Mouse (Mus musculus): Measurements from ENCODE around the gene Pign.

Gene Pign

GRCm38 (mm10) chr1:105563821-105564220 is 99.7 kb downstream of the Pign start:
- in situ Hi-C loops (cut with MboI): no loop called here

- in situ Hi-C loops (cut with MboI): no loop called here
These were observed 107.4 kb downstream of the Pign start for GRCm38 (mm10) chr1:105556078-105556477.

- in situ Hi-C loops (cut with MboI): no loop called here
These were observed 108.2 kb downstream of the Pign start for GRCm38 (mm10) chr1:105555192-105555718.

- in situ Hi-C loops (cut with MboI): no loop called here
These were observed 110.3 kb downstream of the Pign start for GRCm38 (mm10) chr1:105553130-105553529.

- in situ Hi-C loops (cut with MboI): no loop called here
These were observed 113.3 kb downstream of the Pign start for GRCm38 (mm10) chr1:105550163-105550562.

- in situ Hi-C loops (cut with MboI): no loop called here
These were observed 113.8 kb downstream of the Pign start for GRCm38 (mm10) chr1:105549648-105550047.

- in situ Hi-C loops (cut with MboI): no loop called here
These were observed 120.4 kb downstream of the Pign start for GRCm38 (mm10) chr1:105543051-105543450.

GRCm38 (mm10) chr1:105523768-105524167 is 139.7 kb downstream of the Pign start:
- in situ Hi-C loops (cut with MboI): no loop called here

GRCm38 (mm10) chr1:105522321-105522720 is 141.2 kb downstream of the Pign start:
- in situ Hi-C loops (cut with MboI): no loop called here

- in situ Hi-C loops (cut with MboI): no loop called here
These were observed 145.4 kb downstream of the Pign start for GRCm38 (mm10) chr1:105518101-105518500.

- in situ Hi-C loops (cut with MboI): no loop called here
These were observed 156.4 kb downstream of the Pign start for GRCm38 (mm10) chr1:105507116-105507515.

GRCm38 (mm10) chr1:105492626-105493025 is 170.9 kb downstream of the Pign start:
- in situ Hi-C loops (cut with MboI): no loop called here

- in situ Hi-C loops (cut with MboI): no loop called here
These were observed 174.0 kb downstream of the Pign start for GRCm38 (mm10) chr1:105489456-105489855.

GRCm38 (mm10) chr1:105487037-105487436 is 176.4 kb downstream of the Pign start:
- in situ Hi-C loops (cut with MboI): no loop called here
